Mouse (Mus musculus): Measurements from ENCODE around the gene Smyd5.

- TF ChIP-seq CTCF (IDR thresholded peaks at IDR 0.05; ENCODE audit: low read depth, low read length) = no peak
- TF ChIP-seq POLR2A (IDR thresholded peaks at IDR 0.05; ENCODE audit: insufficient read depth, low read length) = no peak
- TF ChIP-seq EP300 (IDR thresholded peaks at IDR 0.05; ENCODE audit: insufficient read depth, low read depth, low read length) = no peak
Measured at GRCm38 (mm10) chr6:85436631-85437030, 4.8 kb downstream of the Smyd5 start.
